Mouse (Mus musculus): ENCODE measurements around the gene Ppat.

GRCm38 (mm10) chr5:76945678-76946033 lies 5.7 kb downstream of the Ppat start:
- TF ChIP-seq MAX (IDR thresholded peaks at IDR 0.05; ENCODE audit: low read depth) (no peak), POLR2A (IDR thresholded peaks at IDR 0.05; ENCODE audit: insufficient read length, low read depth) (no peak), POLR2AphosphoS2 (IDR thresholded peaks at IDR 0.05; ENCODE audit: insufficient read length, low read depth) (no peak), REST (IDR thresholded peaks at IDR 0.05; ENCODE audit: insufficient read depth, insufficient read length) (no peak), USF1 (IDR thresholded peaks at IDR 0.05; ENCODE audit: low read depth) (no peak)
